Mouse (Mus musculus) bone marrow, adult 2 months (tissue): Measurements from ENCODE around the gene Rap1a.

ENCODE experiments used
- CTCF ChIP-seq: fragments of 200-500 bp; IDR thresholded peaks from 2 replicates; pipeline ENCODE4 v1.5.1; 2011; ENCODE audit warnings: low read length, control low read depth; ENCODE audit not compliant: control insufficient read depth, insufficient read depth
- POLR2A ChIP-seq: fragments of 200-500 bp; IDR thresholded peaks from 2 replicates; pipeline ENCODE4 v1.6.1; 2011; ENCODE audit warnings: low read depth, mild to moderate bottlenecking, control low read depth, low read length, borderline replicate concordance; ENCODE audit not compliant: control insufficient read depth

DNA sequence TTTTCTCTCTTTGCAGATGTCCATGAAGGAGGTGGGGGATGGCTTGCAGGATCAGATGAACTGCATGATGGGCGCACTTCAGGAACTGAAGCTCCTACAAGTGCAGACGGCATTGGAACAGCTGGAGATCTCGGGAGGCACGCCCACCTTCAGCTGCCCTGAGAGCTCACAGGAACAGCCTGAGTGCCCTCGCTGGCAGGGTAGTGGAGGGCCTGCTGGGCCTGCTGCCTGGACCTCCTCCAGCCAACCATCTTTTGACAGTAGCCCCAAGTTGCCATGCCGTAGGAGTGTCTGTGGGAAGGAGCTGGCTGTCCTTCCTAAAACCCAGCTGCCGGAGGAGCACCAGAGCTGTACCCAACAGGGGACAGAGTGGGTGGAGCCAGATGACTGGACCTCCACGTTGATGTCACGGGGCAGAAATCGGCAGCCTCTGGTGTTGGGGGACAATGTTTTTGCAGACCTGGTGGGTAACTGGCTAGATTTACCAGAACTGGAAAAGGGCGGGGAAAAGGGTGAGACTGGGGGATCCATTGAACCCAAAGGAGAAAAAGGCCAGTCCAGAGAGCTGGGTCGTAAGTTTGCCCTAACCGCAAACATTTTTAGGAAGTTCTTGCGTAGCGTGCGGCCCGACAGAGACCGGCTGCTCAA lies 84.7 kb downstream of the Rap1a start:
- TF ChIP-seq POLR2A: no peak
- no peak for TF ChIP-seq CTCF
